In the genomic region with DNA sequence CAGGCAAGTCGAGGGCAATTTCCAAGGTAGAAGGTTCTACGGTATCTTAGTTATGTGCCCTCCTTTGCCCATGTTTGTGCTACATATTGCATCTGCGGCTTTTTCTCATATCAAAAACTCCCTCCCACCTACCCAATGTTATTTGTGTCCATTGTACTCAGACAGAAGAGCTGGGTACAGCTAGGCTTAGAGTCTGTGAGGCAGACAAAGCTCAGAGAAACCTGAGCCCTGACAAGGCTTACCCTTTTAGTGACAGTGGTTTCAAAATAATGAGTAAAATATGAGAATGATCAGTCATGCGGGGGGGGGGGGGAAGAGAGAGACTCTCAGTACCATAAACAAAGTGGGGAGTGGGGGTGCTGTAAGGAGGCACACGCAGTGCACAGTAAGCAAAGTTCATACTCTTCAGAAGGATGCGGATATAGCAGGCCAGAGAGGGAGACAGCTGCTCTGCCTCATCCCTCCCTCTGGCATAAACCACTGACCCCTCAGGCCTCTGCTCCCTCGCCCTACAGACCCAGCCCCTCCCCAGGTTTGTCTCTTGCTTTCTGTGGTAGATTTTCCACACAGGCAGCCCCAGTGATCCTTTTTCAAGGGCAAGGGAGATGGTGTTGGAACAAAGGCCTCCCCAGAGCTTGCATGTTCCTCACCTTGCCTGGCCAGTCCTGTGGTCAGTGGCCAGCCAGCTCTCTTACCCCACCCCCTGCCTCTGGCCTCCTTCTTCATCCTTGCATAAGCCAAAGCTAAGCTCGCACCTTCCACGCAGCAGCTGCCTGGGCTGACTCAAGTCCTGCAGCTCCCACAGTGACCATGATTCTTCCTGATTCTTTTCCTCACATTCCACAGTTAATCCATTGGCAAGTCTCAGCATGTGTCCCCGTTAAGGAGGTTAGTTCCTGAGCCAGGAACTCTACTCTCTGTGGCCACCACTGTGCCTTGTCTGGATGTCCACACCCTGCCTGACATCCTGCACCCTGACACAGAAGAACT, we compare ENCODE assay signal across 11 mouse cellular contexts. TPM values are rescaled to one million over a fixed set of nuclear protein-coding genes. Genes with fewer than 3 reads are reported as not detected.
A peak's percentile ranks its signal among the peaks of the same experiment; 100 is the strongest.
DNase-seq lines count a peak whose midpoint lies in the region; ATAC-seq and TF ChIP-seq lines count a peak whose summit lies in the region.
"Had no signal": no experiment of that assay in that cellular context is flagged by ENCODE, and none has a peak within 500 bp of the region (broad histone marks: within the 10 kb centered on the region; RNA-seq: fewer than 3 reads in every experiment).

No protein-coding gene starts in this region.

- peaks cover 7% of the 10 kb centered on the region; the same call in 1 of the 2 replicates for H3K4me1 ChIP-seq in hindbrain, embryonic 12.5 days
- H3K4me1 ChIP-seq in hindbrain, postnatal 0 days (ENCODE audit: insufficient read depth, low read length), result no peaks in the 10 kb centered on the region
- H3K4me1 ChIP-seq in embryonic fibroblast, embryonic 13.5 days (ENCODE audit: control insufficient read depth, insufficient read depth, low read length), result no peaks in the 10 kb centered on the region
- peaks cover 13% of the 10 kb centered on the region for H3K4me1 ChIP-seq in intestine, embryonic 15.5 days (replicated peaks)
- H3K4me1 ChIP-seq in midbrain, embryonic 16.5 days (ENCODE audit: control insufficient read depth, insufficient read depth, low read length), result no peaks in the 10 kb centered on the region

- no peak for TF ChIP-seq POLR2A in embryonic fibroblast, embryonic 13.5 days (IDR thresholded peaks at IDR 0.05; ENCODE audit: low read depth, low read length)

- WGBS in hindbrain, embryonic 12.5 days, result 55% methylated on average over 10 of the region's 10 CpGs
- WGBS in hindbrain, postnatal 0 days, result 60% methylated on average over 9 of the region's 10 CpGs
- 46% methylated on average over 10 of the region's 10 CpGs for WGBS in intestine, embryonic 15.5 days
- 50% methylated on average over 10 of the region's 10 CpGs for WGBS in midbrain, embryonic 16.5 days

- H3K36me3 ChIP-seq in hindbrain, embryonic 12.5 days, result no peaks in the 10 kb centered on the region
- no peaks in the 10 kb centered on the region for H3K36me3 ChIP-seq in hindbrain, postnatal 0 days (ENCODE audit: insufficient read depth, low read length)
- H3K36me3 ChIP-seq in intestine, embryonic 15.5 days, result no peaks in the 10 kb centered on the region
- H3K36me3 ChIP-seq in midbrain, embryonic 16.5 days (ENCODE audit: control insufficient read depth, insufficient read depth, low read length), result no peaks in the 10 kb centered on the region

- H3K27me3 ChIP-seq in hindbrain, embryonic 12.5 days, result no peaks in the 10 kb centered on the region
- H3K27me3 ChIP-seq in hindbrain, postnatal 0 days (ENCODE audit: insufficient read depth, low read length), result no peaks in the 10 kb centered on the region
- no peaks in the 10 kb centered on the region for H3K27me3 ChIP-seq in intestine, embryonic 15.5 days (replicated peaks)
- no peaks in the 10 kb centered on the region for H3K27me3 ChIP-seq in midbrain, embryonic 16.5 days (ENCODE audit: control insufficient read depth, insufficient read depth, low read depth, low read length)

- H3K27ac ChIP-seq in hindbrain, embryonic 12.5 days, result 0 out of 2 replicates have a peak overlapping the region, but pooled peaks have one; percentile 35
- no peak overlapping the region for H3K27ac ChIP-seq in hindbrain, postnatal 0 days
- peak overlapping the region; percentile 41 for H3K27ac ChIP-seq in embryonic fibroblast, embryonic 13.5 days (ENCODE audit: insufficient read depth, low read length)
- peak overlapping the region; percentile 48 for H3K27ac ChIP-seq in intestine, embryonic 15.5 days
- no peak overlapping the region for H3K27ac ChIP-seq in midbrain, embryonic 16.5 days (ENCODE audit: low read length)

- H3K9ac ChIP-seq in hindbrain, embryonic 12.5 days, result no peak overlapping the region
- H3K9ac ChIP-seq in hindbrain, postnatal 0 days (replicated peaks; ENCODE audit: low read length), result no peak overlapping the region
- no peak overlapping the region for H3K9ac ChIP-seq in intestine, embryonic 15.5 days
- no peak overlapping the region for H3K9ac ChIP-seq in midbrain, embryonic 16.5 days (ENCODE audit: low read depth, low read length)
- H3K9ac ChIP-seq: liver, postnatal 0 days had no signal

- no peak overlapping the region for H3K4me3 ChIP-seq in hindbrain, embryonic 12.5 days
- no peak overlapping the region for H3K4me3 ChIP-seq in hindbrain, postnatal 0 days (ENCODE audit: low read length)
- H3K4me3 ChIP-seq in embryonic fibroblast, embryonic 13.5 days (ENCODE audit: insufficient read depth, low read length), result no peak overlapping the region
- H3K4me3 ChIP-seq in intestine, embryonic 15.5 days (replicated peaks), result no peak overlapping the region
- H3K4me3 ChIP-seq in midbrain, embryonic 16.5 days (ENCODE audit: low read depth, low read length), result no peak overlapping the region

- no peak for ATAC-seq in hindbrain, embryonic 12.5 days (ENCODE audit: low FRiP score)
- ATAC-seq in hindbrain, postnatal 0 days, result no peak
- ATAC-seq in intestine, embryonic 15.5 days, result peak; percentile 32
- no peak for ATAC-seq in erythroblast, adult 5-6 weeks (replicated peaks; ENCODE audit: low FRiP score, poor library complexity, severe bottlenecking)
- ATAC-seq in midbrain, embryonic 16.5 days, result no peak
- ATAC-seq: liver, postnatal 0 days had no signal

- no peak overlapping the region for H3K4me2 ChIP-seq in hindbrain, embryonic 12.5 days (replicated peaks)
- no peak overlapping the region for H3K4me2 ChIP-seq in hindbrain, postnatal 0 days (ENCODE audit: low read depth, low read length)
- no peak overlapping the region for H3K4me2 ChIP-seq in intestine, embryonic 15.5 days (replicated peaks)
- H3K4me2 ChIP-seq in midbrain, embryonic 16.5 days (ENCODE audit: low read length), result no peak overlapping the region

- no peak for TF ChIP-seq CTCF in hindbrain, postnatal 0 days (IDR thresholded peaks at IDR 0.05; ENCODE audit: low read depth)
- TF ChIP-seq CTCF in embryonic fibroblast, embryonic 13.5 days (IDR thresholded peaks at IDR 0.05; ENCODE audit: borderline replicate concordance, insufficient read depth, low read length), result no peak

- no peaks in the 10 kb centered on the region for H3K9me3 ChIP-seq in hindbrain, embryonic 12.5 days (replicated peaks)
- no peaks in the 10 kb centered on the region for H3K9me3 ChIP-seq in hindbrain, postnatal 0 days (ENCODE audit: low read length)
- no peaks in the 10 kb centered on the region for H3K9me3 ChIP-seq in intestine, embryonic 15.5 days
- no peaks in the 10 kb centered on the region for H3K9me3 ChIP-seq in midbrain, embryonic 16.5 days (replicated peaks; ENCODE audit: control insufficient read depth, low read length, poor library complexity, severe bottlenecking)

- DNase-seq in hindbrain, postnatal 0 days (ENCODE audit: low spot score), result no peak
- DNase-seq in 3T3-L1 (ENCODE audit: low read depth, low spot score), result peak; percentile 79
- no peak for DNase-seq in ovary, adult 18-20 months (ENCODE audit: low spot score)
- DNase-seq: cerebellum, adult 18-20 months; liver, postnatal 0 days had no signal

RNA-seq across cellular contexts. Expression of a gene that starts 35.4 kb away (rescaled TPM):
- polyA plus RNA-seq in hindbrain, embryonic 12.5 days (2016; fragmentation: Nextera tagmentation; extraction: Ambion mirVana), result 5.9 and 7.8 TPM in 2 replicates
- total RNA-seq in hindbrain, postnatal 0 days (2014; rRNA removed), result 5.4 and 6.9 TPM in 2 replicates
- polyA plus RNA-seq in hindbrain, postnatal 0 days (2015; fragmentation: Nextera tagmentation; extraction: Ambion mirVana), result 3.5 and 3.7 TPM in 2 replicates
- 12.6 and 15.5 TPM in 2 replicates for polyA plus RNA-seq in embryonic fibroblast, embryonic 13.5 days (2011; ENCODE audit: insufficient read length, low read depth, missing spikeins)
- 9.2 and 9.7 TPM in 2 replicates for polyA plus RNA-seq in intestine, embryonic 15.5 days (2015; fragmentation: Nextera tagmentation; extraction: Ambion mirVana)
- 0.63 TPM in 1 of 2 replicates, not detected in the other for total RNA-seq in erythroblast, adult 5-6 weeks (2015; ENCODE audit: low replicate concordance)
- total RNA-seq in erythroblast, adult 5-6 weeks (2017; ENCODE audit: low replicate concordance), result not detected in 2 replicates
- 3.3 and 3.4 TPM in 2 replicates for polyA plus RNA-seq in midbrain, embryonic 16.5 days (2015; fragmentation: Nextera tagmentation; extraction: Ambion mirVana)

RNA-seq across cellular contexts. Expression of a gene that starts 49.1 kb away (rescaled TPM):
- 40.9 and 49.9 TPM in 2 replicates for polyA plus RNA-seq in hindbrain, embryonic 12.5 days (2016; fragmentation: Nextera tagmentation; extraction: Ambion mirVana)
- 5.3 and 5.4 TPM in 2 replicates for total RNA-seq in hindbrain, postnatal 0 days (2014; rRNA removed)
- 13.2 and 14.2 TPM in 2 replicates for polyA plus RNA-seq in hindbrain, postnatal 0 days (2015; fragmentation: Nextera tagmentation; extraction: Ambion mirVana)
- 43.6 and 59.4 TPM in 2 replicates for polyA plus RNA-seq in embryonic fibroblast, embryonic 13.5 days (2011; ENCODE audit: insufficient read length, low read depth, missing spikeins)
- polyA plus RNA-seq in intestine, embryonic 15.5 days (2015; fragmentation: Nextera tagmentation; extraction: Ambion mirVana), result 12.8 and 14.2 TPM in 2 replicates
- not detected in 2 replicates for total RNA-seq in erythroblast, adult 5-6 weeks (2015; ENCODE audit: low replicate concordance)
- not detected in 2 replicates for total RNA-seq in erythroblast, adult 5-6 weeks (2017; ENCODE audit: low replicate concordance)
- 26.3 and 27.6 TPM in 2 replicates for polyA plus RNA-seq in midbrain, embryonic 16.5 days (2015; fragmentation: Nextera tagmentation; extraction: Ambion mirVana)
- total RNA-seq: hematopoietic stem cell, adult 5-6 weeks had no signal

Comparison
In these comparisons a context has a peak if more than half of its experiments do, and no peak if none do; other contexts are left out.
1. H3K27ac ChIP-seq: peak in hindbrain, embryonic 12.5 days (single experiment), embryonic fibroblast, embryonic 13.5 days (single experiment) and intestine, embryonic 15.5 days (single experiment); none in hindbrain, postnatal 0 days (single experiment) and midbrain, embryonic 16.5 days (single experiment).